Mouse (Mus musculus) 3134 (cell line): ENCODE data around the gene Tollip.

Experiments
- DNase-seq: peaks from one replicate; pipeline ENCODE4 v3.0.0-alpha.2; 2011; ENCODE audit warnings: low spot score; ENCODE audit not compliant: insufficient read length; ENCODE audit errors: extremely low read depth

Tollip gene

GRCm38 (mm10) chr7:141918407-141918806, at the start of gene Tollip:
Gene Tollip (minus strand): TSS chr7:141918507.
- DNase-seq, result no peak

- no peak for DNase-seq
These were observed 48.0 kb upstream of the Tollip start for GRCm38 (mm10) chr7:141966281-141966680.

- DNase-seq, result no peak
These were observed 44.2 kb upstream of the Tollip start for GRCm38 (mm10) chr7:141962521-141962920.

- no peak for DNase-seq
These were observed 43.2 kb upstream of the Tollip start for GRCm38 (mm10) chr7:141961491-141961890.

- DNase-seq, result no peak
These were observed 42.6 kb upstream of the Tollip start for GRCm38 (mm10) chr7:141960926-141961325.

- DNase-seq, result no peak
These were observed 40.8 kb upstream of the Tollip start for GRCm38 (mm10) chr7:141959133-141959532.

GRCm38 (mm10) chr7:141958211-141958610, 39.9 kb upstream of the Tollip start:
- DNase-seq, result no peak

- DNase-seq, result no peak
These were observed 39.3 kb upstream of the Tollip start for GRCm38 (mm10) chr7:141957524-141958051.

- DNase-seq, result no peak
These were observed 37.9 kb upstream of the Tollip start for GRCm38 (mm10) chr7:141956174-141956566.

GRCm38 (mm10) chr7:141955565-141956173, 37.4 kb upstream of the Tollip start:
- no peak for DNase-seq

GRCm38 (mm10) chr7:141953616-141954015, 35.3 kb upstream of the Tollip start:
- no peak for DNase-seq

- DNase-seq, result no peak
These were observed 34.6 kb upstream of the Tollip start for GRCm38 (mm10) chr7:141952920-141953319.

GRCm38 (mm10) chr7:141951821-141952220, 33.5 kb upstream of the Tollip start:
- DNase-seq, result no peak

GRCm38 (mm10) chr7:141950104-141951013, 32.1 kb upstream of the Tollip start:
- DNase-seq, result no peak

- DNase-seq, result no peak
These were observed 31.4 kb upstream of the Tollip start for GRCm38 (mm10) chr7:141949799-141950103.

- DNase-seq, result no peak
These were observed 30.8 kb upstream of the Tollip start, which contains the start of gene Brsk2 for GRCm38 (mm10) chr7:141948906-141949798. Gene Brsk2 (plus strand): TSS chr7:141949751.

- no peak for DNase-seq
These were observed 29.7 kb upstream of the Tollip start for GRCm38 (mm10) chr7:141948045-141948444.

- DNase-seq, result no peak
These were observed 29.2 kb upstream of the Tollip start for GRCm38 (mm10) chr7:141947512-141947911.

- no peak for DNase-seq
These were observed 27.6 kb upstream of the Tollip start for GRCm38 (mm10) chr7:141945927-141946326.

- DNase-seq, result no peak
These were observed 25.1 kb upstream of the Tollip start for GRCm38 (mm10) chr7:141943444-141943843.

- no peak for DNase-seq
These were observed 16.6 kb upstream of the Tollip start for GRCm38 (mm10) chr7:141934951-141935350.
